In the genomic region with DNA sequence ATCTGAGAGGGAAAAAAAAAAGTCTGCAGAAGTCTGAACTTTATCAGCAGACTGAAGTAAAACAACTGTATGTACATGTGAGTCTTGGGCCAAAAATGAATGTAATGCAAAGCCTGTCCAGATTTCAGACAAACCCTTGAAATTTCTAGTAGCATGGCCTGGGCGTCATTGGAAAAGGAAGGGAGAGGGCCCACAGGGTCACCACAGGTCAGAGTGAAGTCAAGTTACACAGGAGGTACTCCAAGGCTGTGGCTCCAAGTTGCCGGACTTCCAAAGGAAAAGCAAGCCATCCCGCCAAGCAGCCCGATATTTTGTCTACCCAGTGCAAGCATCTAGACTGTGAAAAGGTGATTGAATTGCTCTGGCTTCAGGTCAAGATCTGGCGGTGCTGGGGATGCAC, we compare ENCODE assay signal across 22 mouse cellular contexts.
DNase-seq lines count a peak whose midpoint lies in the region; ATAC-seq and TF ChIP-seq lines count a peak whose summit lies in the region.
"Had no signal": no experiment of that assay in that cellular context is flagged by ENCODE, and none has a peak within 500 bp of the region (broad histone marks: within the 10 kb centered on the region; RNA-seq: fewer than 3 reads in every experiment).

No protein-coding gene starts in this region.

- no peaks in the 10 kb centered on the region for H3K9me3 ChIP-seq in heart, embryonic 13.5 days
- no peaks in the 10 kb centered on the region for H3K9me3 ChIP-seq in kidney, embryonic 15.5 days (replicated peaks)
- no peaks in the 10 kb centered on the region for H3K9me3 ChIP-seq in lung, embryonic 14.5 days (ENCODE audit: low read depth, low read length)
- H3K9me3 ChIP-seq in stomach, embryonic 16.5 days (replicated peaks; ENCODE audit: control insufficient read depth, low read length): no peaks in the 10 kb centered on the region
- H3K9me3 ChIP-seq: embryonic facial prominence, embryonic 10.5 days; forebrain, embryonic 15.5 days; G1E; hindbrain, embryonic 12.5 days; midbrain, embryonic 12.5 days; neural tube, embryonic 15.5 days had no signal

- intact Hi-C loops in heart, postnatal 36 days (cut with DNase I): no loop called here

- no peak for DNase-seq in heart, postnatal 36 days
- DNase-seq in kidney, postnatal 36 days: no peak
- peak; percentile 21 for DNase-seq in lung, embryonic 14.5 days
- no peak for DNase-seq in lung, postnatal 25 days (ENCODE audit: low spot score)
- DNase-seq: adrenal gland, postnatal 36 days; B cell, adult 2 months; cerebellum, adult 11 months; cerebellum, adult 9-11 months; left cerebral cortex, postnatal 4 days; lung, postnatal 10 days; right cerebral cortex, adult 18-20 months; right cerebral cortex, postnatal 4 days had no signal

- no peak overlapping the region for H3K4me2 ChIP-seq in heart, embryonic 13.5 days
- H3K4me2 ChIP-seq in kidney, embryonic 15.5 days: no peak overlapping the region
- H3K4me2 ChIP-seq in lung, embryonic 14.5 days: no peak overlapping the region
- no peak overlapping the region for H3K4me2 ChIP-seq in stomach, embryonic 16.5 days (ENCODE audit: low read depth, low read length)
- H3K4me2 ChIP-seq: forebrain, embryonic 15.5 days; hindbrain, embryonic 12.5 days; midbrain, embryonic 12.5 days; neural tube, embryonic 15.5 days had no signal

- H3K4me1 ChIP-seq in heart, embryonic 13.5 days: peaks cover 70% of the 10 kb centered on the region
- H3K4me1 ChIP-seq in kidney, embryonic 15.5 days: peaks cover 9% of the 10 kb centered on the region; the same call in 1 of the 2 replicates
- 0 out of 2 replicates have a peak, but pooled peaks cover 5% of the 10 kb centered on the region for H3K4me1 ChIP-seq in lung, embryonic 14.5 days (ENCODE audit: insufficient read depth)
- H3K4me1 ChIP-seq in stomach, embryonic 16.5 days (ENCODE audit: control insufficient read depth, insufficient read depth, low read length): peaks cover 14% of the 10 kb centered on the region
- H3K4me1 ChIP-seq: forebrain, embryonic 15.5 days; hindbrain, embryonic 12.5 days; midbrain, embryonic 12.5 days; neural tube, embryonic 15.5 days had no signal

- 58% methylated on average over 5 of the region's 5 CpGs for WGBS in heart, embryonic 13.5 days
- WGBS in kidney, embryonic 15.5 days: 39% methylated on average over 5 of the region's 5 CpGs
- WGBS in lung, embryonic 14.5 days: 52% methylated on average over 5 of the region's 5 CpGs
- 60% methylated on average over 5 of the region's 5 CpGs for WGBS in stomach, embryonic 16.5 days

- H3K36me3 ChIP-seq in heart, embryonic 13.5 days: no peaks in the 10 kb centered on the region
- no peaks in the 10 kb centered on the region for H3K36me3 ChIP-seq in kidney, embryonic 15.5 days
- no peaks in the 10 kb centered on the region for H3K36me3 ChIP-seq in lung, embryonic 14.5 days (ENCODE audit: insufficient read depth)
- no peaks in the 10 kb centered on the region for H3K36me3 ChIP-seq in stomach, embryonic 16.5 days (ENCODE audit: control insufficient read depth, insufficient read depth, low read length)
- H3K36me3 ChIP-seq: embryonic facial prominence, embryonic 10.5 days; forebrain, embryonic 15.5 days; G1E; hindbrain, embryonic 12.5 days; midbrain, embryonic 12.5 days; neural tube, embryonic 15.5 days had no signal

- no peak for ATAC-seq in heart, embryonic 13.5 days (ENCODE audit: extremely low read depth, insufficient number of reproducible peaks, low FRiP score, low TSS enrichment)
- 0 out of 2 replicates have a peak, but pooled peaks have one; percentile 25 for ATAC-seq in kidney, embryonic 15.5 days (replicated peaks; ENCODE audit: low FRiP score)
- no peak for ATAC-seq in lung, embryonic 14.5 days (ENCODE audit: insufficient read depth)
- ATAC-seq in stomach, embryonic 16.5 days (ENCODE audit: insufficient read depth, low FRiP score): no peak
- ATAC-seq: forebrain, embryonic 15.5 days; Patski had no signal

- no peak overlapping the region for H3K4me3 ChIP-seq in heart, embryonic 13.5 days
- no peak overlapping the region for H3K4me3 ChIP-seq in kidney, embryonic 15.5 days (replicated peaks)
- no peak overlapping the region for H3K4me3 ChIP-seq in lung, embryonic 14.5 days (ENCODE audit: low read depth, low read length)
- no peak overlapping the region for H3K4me3 ChIP-seq in stomach, embryonic 16.5 days (replicated peaks; ENCODE audit: low read length)
- H3K4me3 ChIP-seq: embryonic facial prominence, embryonic 10.5 days; forebrain, embryonic 15.5 days; hindbrain, embryonic 12.5 days; midbrain, embryonic 12.5 days; neural tube, embryonic 15.5 days had no signal

- H3K9ac ChIP-seq in heart, embryonic 13.5 days: no peak overlapping the region
- no peak overlapping the region for H3K9ac ChIP-seq in kidney, embryonic 15.5 days
- no peak overlapping the region for H3K9ac ChIP-seq in lung, embryonic 14.5 days
- no peak overlapping the region for H3K9ac ChIP-seq in stomach, embryonic 16.5 days (ENCODE audit: low read length)
- H3K9ac ChIP-seq: forebrain, embryonic 15.5 days; hindbrain, embryonic 12.5 days; midbrain, embryonic 12.5 days; neural tube, embryonic 15.5 days had no signal

- TF ChIP-seq CTCF in lung, embryonic 14.5 days (IDR thresholded peaks at IDR 0.05; ENCODE audit: low read depth): no peak

- no peaks in the 10 kb centered on the region for H3K27me3 ChIP-seq in heart, embryonic 13.5 days (replicated peaks)
- no peaks in the 10 kb centered on the region for H3K27me3 ChIP-seq in kidney, embryonic 15.5 days
- no peaks in the 10 kb centered on the region for H3K27me3 ChIP-seq in lung, embryonic 14.5 days (ENCODE audit: insufficient read depth, low read length)
- no peaks in the 10 kb centered on the region for H3K27me3 ChIP-seq in stomach, embryonic 16.5 days (ENCODE audit: control insufficient read depth, insufficient read depth, low read length)
- H3K27me3 ChIP-seq: forebrain, embryonic 15.5 days; hindbrain, embryonic 12.5 days; midbrain, embryonic 12.5 days; neural tube, embryonic 15.5 days had no signal

- peak overlapping the region; percentile 68 for H3K27ac ChIP-seq in heart, embryonic 13.5 days (replicated peaks)
- peak overlapping the region; percentile 78 for H3K27ac ChIP-seq in kidney, embryonic 15.5 days
- no peak overlapping the region for H3K27ac ChIP-seq in lung, embryonic 14.5 days (ENCODE audit: low read depth)
- H3K27ac ChIP-seq in stomach, embryonic 16.5 days (ENCODE audit: low read length): peak overlapping the region; percentile 71
- H3K27ac ChIP-seq: embryonic facial prominence, embryonic 10.5 days; forebrain, embryonic 15.5 days; hindbrain, embryonic 12.5 days; midbrain, embryonic 12.5 days; neural tube, embryonic 15.5 days had no signal
